Mouse (Mus musculus): Measurements from ENCODE around the gene Galnt14.

- TF ChIP-seq CTCF (IDR thresholded peaks at IDR 0.05) (no peak), EP300 (IDR thresholded peaks at IDR 0.05; ENCODE audit: insufficient read depth, low read depth, low read length) (no peak)
These were observed 15.9 kb downstream of the Galnt14 start for GRCm38 (mm10) chr17:73694206-73694952.
